In the genomic region with DNA sequence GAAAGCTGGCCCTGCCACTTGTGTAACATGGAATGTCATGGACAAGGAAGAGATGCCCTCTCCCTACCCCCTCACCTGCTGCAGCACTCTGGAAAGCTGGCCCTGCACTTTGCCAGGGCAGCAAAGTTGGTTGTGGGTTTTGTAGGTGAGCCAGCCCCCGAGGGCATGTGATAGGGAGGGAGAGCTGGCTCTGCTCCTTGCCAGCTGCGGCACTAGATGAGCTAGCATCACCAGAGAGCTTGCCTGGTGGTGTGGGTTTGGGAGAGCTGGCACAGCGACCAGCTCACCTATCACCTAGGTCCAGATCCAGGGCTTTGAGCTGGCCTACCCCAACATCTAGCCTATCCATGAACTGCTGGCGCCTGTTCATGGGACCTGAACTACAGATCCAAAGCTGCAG, we compare ENCODE assay signal across 25 mouse cellular contexts. TPM values are rescaled to one million over a fixed set of nuclear protein-coding genes. Genes with fewer than 3 reads are reported as not detected.
DNase-seq lines count a peak whose midpoint lies in the region; ATAC-seq and TF ChIP-seq lines count a peak whose summit lies in the region.
"Had no signal": no experiment of that assay in that cellular context is flagged by ENCODE, and none has a peak within 500 bp of the region (broad histone marks: within the 10 kb centered on the region; RNA-seq: fewer than 3 reads in every experiment).

No protein-coding gene starts in this region.

- no peak overlapping the region for H3K27ac ChIP-seq in embryonic facial prominence, embryonic 12.5 days
- H3K27ac ChIP-seq in embryonic facial prominence, embryonic 10.5 days (replicated peaks): no peak overlapping the region
- no peak overlapping the region for H3K27ac ChIP-seq in lung, postnatal 0 days (ENCODE audit: low read length)
- H3K27ac ChIP-seq: forebrain, embryonic 10.5 days; forebrain, embryonic 13.5 days; hindbrain, embryonic 12.5 days; hindbrain, embryonic 15.5 days had no signal

- DNase-seq in embryonic facial prominence, embryonic 10.5 days (ENCODE audit: low spot score): no peak
- DNase-seq in lung, postnatal 0 days (ENCODE audit: low spot score): no peak
- DNase-seq in lung, postnatal 4 days: no peak
- DNase-seq in c-Kit-positive CD71-positive TER-119-positive erythroid progenitor cells, embryonic 14.5 days (ENCODE audit: low spot score): no peak
- DNase-seq in B cell, adult 2 months: no peak
- DNase-seq: adrenal gland, postnatal 10 days; adrenal gland, postnatal 36 days; cerebellum, adult 11 months; cerebellum, adult 2 months; cerebellum, adult 9-11 months; cerebellum, postnatal 25 days; gastrocnemius, postnatal 10 days; gastrocnemius, postnatal 36 days; heart, adult 11 months had no signal

- H3K9me3 ChIP-seq in embryonic facial prominence, embryonic 12.5 days: no peaks in the 10 kb centered on the region
- no peaks in the 10 kb centered on the region for H3K9me3 ChIP-seq in embryonic facial prominence, embryonic 10.5 days
- H3K9me3 ChIP-seq in lung, postnatal 0 days (ENCODE audit: low read length): no peaks in the 10 kb centered on the region
- H3K9me3 ChIP-seq: forebrain, embryonic 10.5 days; forebrain, embryonic 13.5 days; G1E; hindbrain, embryonic 12.5 days; hindbrain, embryonic 15.5 days had no signal

- H3K4me3 ChIP-seq in embryonic facial prominence, embryonic 12.5 days: no peak overlapping the region
- H3K4me3 ChIP-seq in embryonic facial prominence, embryonic 10.5 days: no peak overlapping the region
- no peak overlapping the region for H3K4me3 ChIP-seq in lung, postnatal 0 days (ENCODE audit: low read depth, low read length)
- H3K4me3 ChIP-seq: forebrain, embryonic 10.5 days; forebrain, embryonic 13.5 days; hindbrain, embryonic 12.5 days; hindbrain, embryonic 15.5 days had no signal

- WGBS in embryonic facial prominence, embryonic 12.5 days: 86% methylated on average over 4 of the region's 4 CpGs
- WGBS in embryonic facial prominence, embryonic 10.5 days: 78% methylated on average over 4 of the region's 4 CpGs
- 69% methylated on average over 4 of the region's 4 CpGs for WGBS in lung, postnatal 0 days

- H3K4me1 ChIP-seq in embryonic facial prominence, embryonic 12.5 days: 0 out of 2 replicates have a peak, but pooled peaks cover 4% of the 10 kb centered on the region
- H3K4me1 ChIP-seq in embryonic facial prominence, embryonic 10.5 days: peaks cover 8% of the 10 kb centered on the region
- H3K4me1 ChIP-seq in lung, postnatal 0 days (ENCODE audit: insufficient read depth, low read depth, low read length): no peaks in the 10 kb centered on the region
- H3K4me1 ChIP-seq: forebrain, embryonic 13.5 days; hindbrain, embryonic 12.5 days; hindbrain, embryonic 15.5 days had no signal

- H3K36me3 ChIP-seq in embryonic facial prominence, embryonic 12.5 days: no peaks in the 10 kb centered on the region
- no peaks in the 10 kb centered on the region for H3K36me3 ChIP-seq in embryonic facial prominence, embryonic 10.5 days (replicated peaks)
- H3K36me3 ChIP-seq in lung, postnatal 0 days (ENCODE audit: insufficient read depth, low read length): no peaks in the 10 kb centered on the region
- H3K36me3 ChIP-seq: forebrain, embryonic 10.5 days; G1E; hindbrain, embryonic 12.5 days; hindbrain, embryonic 15.5 days had no signal

- no peak for ATAC-seq in embryonic facial prominence, embryonic 12.5 days (ENCODE audit: insufficient number of reproducible peaks, insufficient read depth, low FRiP score, low TSS enrichment)
- ATAC-seq in lung, postnatal 0 days: 0 out of 2 replicates have a peak, but pooled peaks have one; percentile 5
- ATAC-seq in megakaryocyte progenitor cell, adult 5-6 weeks (replicated peaks; ENCODE audit: poor library complexity): peak; percentile 84
- ATAC-seq: forebrain, embryonic 13.5 days; forebrain, embryonic 16.5 days; Patski had no signal

- H3K27me3 ChIP-seq in embryonic facial prominence, embryonic 12.5 days: no peaks in the 10 kb centered on the region
- H3K27me3 ChIP-seq in embryonic facial prominence, embryonic 10.5 days (replicated peaks; ENCODE audit: low read depth, poor library complexity, severe bottlenecking): peaks cover 3% of the 10 kb centered on the region; the same call in 1 of the 2 replicates
- H3K27me3 ChIP-seq in lung, postnatal 0 days (replicated peaks; ENCODE audit: insufficient read depth, low read length): no peaks in the 10 kb centered on the region
- H3K27me3 ChIP-seq: CH12.LX; forebrain, embryonic 13.5 days; hindbrain, embryonic 12.5 days; hindbrain, embryonic 15.5 days; Patski had no signal

- no peak for TF ChIP-seq EP300 in lung, postnatal 0 days (IDR thresholded peaks at IDR 0.05)

- no peak for TF ChIP-seq CTCF in lung, postnatal 0 days (IDR thresholded peaks at IDR 0.05)

- H3K9ac ChIP-seq in embryonic facial prominence, embryonic 12.5 days: 0 out of 2 replicates have a peak overlapping the region, but pooled peaks have one; percentile 7
- no peak overlapping the region for H3K9ac ChIP-seq in lung, postnatal 0 days (replicated peaks; ENCODE audit: low read depth)
- H3K9ac ChIP-seq: forebrain, embryonic 13.5 days; hindbrain, embryonic 12.5 days; hindbrain, embryonic 15.5 days had no signal

- no peak overlapping the region for H3K4me2 ChIP-seq in embryonic facial prominence, embryonic 12.5 days (replicated peaks)
- H3K4me2 ChIP-seq in lung, postnatal 0 days (replicated peaks; ENCODE audit: low read depth, low read length): no peak overlapping the region
- H3K4me2 ChIP-seq: forebrain, embryonic 13.5 days; heart, embryonic 11.5 days; hindbrain, embryonic 12.5 days; hindbrain, embryonic 15.5 days had no signal

RNA-seq across cellular contexts. Expression of gene Chst14, which starts 22.5 kb away (rescaled TPM):
- polyA plus RNA-seq in embryonic facial prominence, embryonic 12.5 days (2016; fragmentation: Nextera tagmentation; extraction: Ambion mirVana): 48.1 and 51.0 TPM in 2 replicates
- polyA plus RNA-seq in embryonic facial prominence, embryonic 10.5 days (2016; fragmentation: Nextera tagmentation; extraction: Ambion mirVana): 20.8 and 22.2 TPM in 2 replicates
- 20.8 and 22.0 TPM in 2 replicates for polyA plus RNA-seq in lung, postnatal 0 days (2015; fragmentation: Nextera tagmentation; extraction: Ambion mirVana)
- 4.6 and 5.7 TPM in 2 replicates for total RNA-seq in megakaryocyte progenitor cell, adult 5-6 weeks (2015)
- 1.5 and 4.7 TPM in 2 replicates for total RNA-seq in megakaryocyte progenitor cell, adult 5-6 weeks (2017)

RNA-seq across cellular contexts. Expression of gene Bahd1, which starts 48.6 kb away (rescaled TPM):
- 4.1 and 4.9 TPM in 2 replicates for polyA plus RNA-seq in embryonic facial prominence, embryonic 12.5 days (2016; fragmentation: Nextera tagmentation; extraction: Ambion mirVana)
- polyA plus RNA-seq in embryonic facial prominence, embryonic 10.5 days (2016; fragmentation: Nextera tagmentation; extraction: Ambion mirVana): 3.2 and 3.3 TPM in 2 replicates
- 5.1 and 5.4 TPM in 2 replicates for polyA plus RNA-seq in lung, postnatal 0 days (2015; fragmentation: Nextera tagmentation; extraction: Ambion mirVana)
- total RNA-seq in megakaryocyte progenitor cell, adult 5-6 weeks (2015): 6.0 and 6.5 TPM in 2 replicates
- total RNA-seq in megakaryocyte progenitor cell, adult 5-6 weeks (2017): 4.9 and 7.1 TPM in 2 replicates
